Mouse (Mus musculus) left cerebral cortex, postnatal 10 days (tissue): ENCODE data around the gene AI837181. TPM values are rescaled to one million over a fixed set of nuclear protein-coding genes. Genes with fewer than 3 reads are reported as not detected.

Experiments
- DNase-seq, 2 experiments: peaks; one replicate each; pipeline ENCODE4 v3.0.0; 2021 to 2022; ENCODE audit warnings: low spot score in 2 of 2, mixed read lengths in 1 of 2; ENCODE audit errors: extremely low spot score in 1 of 2
- intact Hi-C: fragments of 180-260 bp; cut with DNase I; formaldehyde crosslinking; loops from one replicate; pipeline ENCODE4 v1.15.1; 2025
- total RNA-seq, 2 experiments: library from RNA; stranded (reverse); gene quantifications; 2 replicates each; pipeline ENCODE4 v1.2.3; 2021

AI837181 gene
- total RNA-seq, 2 experiments from 2014 or later: 60.0 to 65.6 TPM

DNA sequence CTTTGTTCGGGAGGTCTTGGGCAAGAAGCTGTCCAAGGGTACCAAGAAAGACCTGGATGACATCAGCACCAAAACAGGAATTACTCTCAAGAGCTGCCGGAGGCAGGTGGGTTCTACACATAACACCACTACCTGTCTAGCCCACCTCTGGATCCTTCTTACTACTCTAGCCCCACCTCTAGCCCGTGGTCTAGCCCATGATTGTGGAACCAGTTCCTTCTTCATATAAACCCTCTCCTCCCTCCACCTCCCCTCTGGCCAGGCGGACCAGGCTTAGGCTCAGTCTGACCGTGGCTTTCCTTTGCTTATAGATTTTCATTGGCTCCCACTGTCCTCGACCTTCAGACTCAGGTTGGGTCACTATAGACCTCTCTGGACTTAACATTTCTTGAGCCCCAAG is 36.5 kb downstream of the AI837181 start:
- intact Hi-C loops: no loop called here
- no peak for DNase-seq

DNA sequence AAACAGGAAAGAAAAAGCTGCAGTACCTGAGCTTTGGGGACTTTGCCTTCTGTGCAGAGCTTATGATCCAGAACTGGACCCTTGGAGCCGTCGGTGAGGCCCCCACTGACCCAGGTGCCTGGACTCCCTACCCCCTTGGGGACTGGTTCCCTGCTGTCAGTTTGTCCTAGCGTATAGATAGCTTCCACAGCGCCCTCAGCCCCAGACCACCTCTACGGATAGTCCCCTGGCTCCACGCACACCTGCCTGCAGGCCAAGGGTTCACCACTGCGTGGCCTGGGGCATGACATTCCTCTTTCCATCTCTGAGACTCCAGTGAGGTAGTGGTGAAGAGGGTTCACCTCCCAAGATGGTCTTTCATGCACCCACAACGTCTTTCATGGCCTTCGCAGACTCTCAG is 38.3 kb downstream of the AI837181 start:
- peak in 1 of 2 experiments; percentile 21 for DNase-seq
- intact Hi-C loops: no loop called here

DNA sequence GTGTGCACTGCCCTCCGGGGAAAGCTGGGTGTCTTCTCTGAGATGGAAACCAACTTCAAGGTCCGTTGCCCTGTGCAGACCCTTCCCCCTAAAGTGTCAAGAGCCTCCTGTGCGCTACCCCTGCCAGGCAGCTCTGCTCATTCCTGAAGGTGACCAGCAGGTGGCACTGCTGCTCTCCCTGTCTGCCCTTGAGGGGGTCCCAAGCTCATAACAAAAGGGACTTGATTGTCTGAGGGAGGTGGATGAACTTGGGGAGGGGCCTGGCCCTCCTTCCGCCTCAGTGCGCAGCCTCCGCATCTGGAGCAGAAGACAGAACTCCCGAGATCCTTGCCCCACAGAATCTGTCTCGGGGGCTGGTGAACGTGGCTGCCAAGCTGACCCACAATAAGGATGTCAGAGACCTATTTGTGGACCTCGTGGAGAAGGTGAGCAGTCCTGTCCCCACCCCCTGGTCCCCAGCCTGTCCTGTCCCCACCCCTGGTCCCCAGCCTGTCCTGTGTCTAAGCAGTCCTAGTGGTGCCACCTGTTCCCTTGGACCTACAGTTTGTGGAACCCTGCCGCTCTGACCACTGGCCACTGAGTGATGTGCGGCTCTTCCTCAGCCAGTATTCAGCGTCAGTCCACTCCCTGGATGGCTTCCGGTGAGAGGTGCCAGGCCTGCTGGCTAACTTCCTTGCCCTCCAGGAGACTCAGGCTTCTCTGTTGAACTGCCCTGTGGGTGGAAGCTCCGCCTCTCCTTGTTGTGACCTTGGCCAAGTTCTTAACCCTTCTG is 39.0 kb downstream of the AI837181 start:
- peak in 1 of 2 experiments; percentile 79 for DNase-seq
- intact Hi-C loops: no loop called here

DNA sequence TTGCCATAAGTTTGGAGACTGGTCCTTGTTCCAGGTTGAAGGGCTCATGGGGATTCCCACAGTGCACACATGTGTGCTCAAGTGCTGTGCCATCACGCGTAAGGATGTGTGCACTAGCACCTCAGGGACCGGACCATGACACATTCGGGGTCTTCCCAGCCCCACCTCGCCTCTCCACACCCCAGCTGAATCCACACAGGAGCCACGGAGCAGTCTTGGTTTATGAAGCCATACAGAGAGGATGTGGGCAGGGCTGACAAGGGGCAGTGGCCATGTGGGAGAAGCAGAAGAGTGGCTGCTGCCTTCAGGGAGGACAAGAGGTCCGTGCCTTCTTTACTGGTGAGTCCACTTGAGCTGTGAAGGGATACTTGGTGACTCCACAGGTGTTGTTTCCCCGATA is 40.1 kb downstream of the AI837181 start:
- intact Hi-C loops: no loop called here

DNA sequence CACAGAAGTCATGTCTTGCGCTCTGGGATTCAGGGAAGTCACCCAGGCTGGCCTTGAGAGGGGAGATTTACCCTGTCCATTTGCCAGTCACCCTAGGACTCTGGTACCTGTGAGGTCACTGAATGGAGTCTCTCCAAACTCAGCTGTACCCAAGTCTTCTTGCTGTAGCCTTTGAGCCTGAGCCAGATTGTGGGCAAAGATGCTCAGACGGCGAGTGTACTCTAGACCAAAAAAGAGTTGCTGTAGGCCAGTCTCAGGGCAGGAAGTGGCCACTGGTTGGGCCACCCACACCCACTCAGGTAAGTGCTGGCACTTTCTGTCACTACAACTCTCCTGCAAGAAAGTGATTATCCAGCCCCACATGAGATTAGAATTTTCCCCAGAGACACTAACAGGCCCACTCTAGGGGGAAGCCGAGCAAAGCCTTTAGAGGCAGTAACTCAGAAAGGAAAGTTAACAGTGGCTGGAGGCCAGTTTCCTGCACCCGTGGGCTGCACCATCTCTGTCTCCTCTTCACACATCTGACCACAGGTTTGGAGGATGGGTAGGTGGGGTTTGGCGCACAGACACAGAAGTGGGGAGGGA is 42.1 kb downstream of the AI837181 start:
- no peak for DNase-seq
- intact Hi-C loops: no loop called here

More for the DNA sequence above, 40.1 kb downstream of the AI837181 start:
- DNase-seq: no peak

DNA sequence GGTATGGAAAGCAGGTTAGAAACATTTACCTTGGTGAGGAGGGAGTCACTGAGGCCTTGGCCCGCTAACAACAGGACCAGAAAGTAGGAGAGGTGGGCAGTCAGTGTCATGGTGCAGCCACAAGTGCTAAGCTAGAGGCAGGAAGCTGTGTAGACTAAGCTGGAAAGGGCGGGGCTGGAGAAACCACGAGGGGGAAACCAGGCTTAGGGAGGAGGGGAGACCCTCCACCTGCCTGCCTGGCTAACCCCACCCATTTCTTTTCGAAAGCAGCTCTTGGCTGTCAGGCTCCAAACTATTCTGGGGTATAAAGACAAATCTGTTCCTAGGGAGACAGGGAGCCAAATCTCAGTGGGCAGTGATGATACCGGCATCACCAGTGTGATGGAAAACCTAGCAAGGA is 43.4 kb downstream of the AI837181 start, which contains the start of gene Ctsw:
TSS of gene Ctsw (minus strand) at position 134 of the 400 bp plus-strand sequence.
- DNase-seq: peak in 1 of 2 experiments; percentile 55
- intact Hi-C loops: no loop called here

DNA sequence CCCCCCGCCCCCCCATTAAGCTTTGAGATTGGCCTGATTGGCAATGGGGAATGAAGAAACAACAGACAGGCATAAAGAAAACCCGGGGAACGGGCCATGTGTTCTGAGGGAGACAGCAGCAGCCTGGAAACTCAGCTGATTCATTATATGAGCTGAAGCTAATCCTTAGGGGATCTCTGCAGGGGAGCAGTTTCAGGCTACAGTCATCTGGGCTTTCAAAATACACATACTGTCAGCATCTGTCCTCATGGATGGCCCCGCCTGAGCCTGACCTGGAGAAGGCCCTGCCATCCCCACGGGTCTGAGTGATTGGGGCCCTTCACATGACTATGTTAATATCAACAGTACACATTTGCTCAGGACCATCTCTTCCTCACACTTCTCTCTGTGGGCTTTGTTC is 46.9 kb downstream of the AI837181 start:
- intact Hi-C loops: no loop called here
- no peak for DNase-seq

DNA sequence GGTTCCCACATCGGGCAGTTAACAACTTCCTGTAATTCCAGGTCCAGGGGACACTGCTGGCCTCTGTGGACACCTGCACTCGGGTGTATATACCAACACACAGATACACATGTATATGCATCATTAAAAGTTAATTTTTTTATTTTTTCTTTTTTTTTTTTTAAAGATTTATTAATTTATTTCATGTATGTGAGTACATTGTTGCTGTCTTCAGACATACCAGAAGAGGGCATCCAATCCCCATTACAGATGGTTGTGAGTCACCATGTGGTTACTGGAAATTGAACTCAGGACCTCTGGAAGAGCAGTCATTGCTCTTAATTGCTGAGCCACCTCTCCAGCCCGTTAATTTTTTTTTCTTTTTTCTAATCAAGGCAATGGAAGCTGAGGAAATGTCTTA is 47.9 kb downstream of the AI837181 start:
- intact Hi-C loops: no loop called here
- no peak for DNase-seq

DNA sequence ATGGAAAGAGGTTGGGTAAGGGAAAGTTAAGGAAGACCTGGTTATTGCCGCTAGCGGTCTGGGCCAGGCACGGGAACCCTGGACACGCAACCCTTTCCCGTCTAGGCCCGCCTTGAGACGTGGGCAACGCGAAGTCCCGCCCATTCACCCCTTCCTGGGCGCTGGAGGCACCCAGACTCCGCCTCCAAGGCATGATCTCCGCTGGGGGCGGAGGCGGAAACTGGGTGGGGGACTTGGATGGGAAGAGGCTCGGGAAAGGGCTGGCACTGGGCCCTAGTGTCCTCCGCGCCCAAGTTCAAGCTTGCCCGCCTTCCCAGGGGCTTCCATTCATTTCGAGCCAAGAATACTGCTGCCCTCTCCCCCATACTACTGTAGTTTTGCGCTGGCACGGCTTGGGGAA is 48.8 kb downstream of the AI837181 start, which contains the start of gene Efemp2:
TSS of gene Efemp2 (plus strand) at position 235 of the 400 bp plus-strand sequence.
- intact Hi-C loops: no loop called here
- DNase-seq: peak in 1 of 2 experiments; percentile 90

DNA sequence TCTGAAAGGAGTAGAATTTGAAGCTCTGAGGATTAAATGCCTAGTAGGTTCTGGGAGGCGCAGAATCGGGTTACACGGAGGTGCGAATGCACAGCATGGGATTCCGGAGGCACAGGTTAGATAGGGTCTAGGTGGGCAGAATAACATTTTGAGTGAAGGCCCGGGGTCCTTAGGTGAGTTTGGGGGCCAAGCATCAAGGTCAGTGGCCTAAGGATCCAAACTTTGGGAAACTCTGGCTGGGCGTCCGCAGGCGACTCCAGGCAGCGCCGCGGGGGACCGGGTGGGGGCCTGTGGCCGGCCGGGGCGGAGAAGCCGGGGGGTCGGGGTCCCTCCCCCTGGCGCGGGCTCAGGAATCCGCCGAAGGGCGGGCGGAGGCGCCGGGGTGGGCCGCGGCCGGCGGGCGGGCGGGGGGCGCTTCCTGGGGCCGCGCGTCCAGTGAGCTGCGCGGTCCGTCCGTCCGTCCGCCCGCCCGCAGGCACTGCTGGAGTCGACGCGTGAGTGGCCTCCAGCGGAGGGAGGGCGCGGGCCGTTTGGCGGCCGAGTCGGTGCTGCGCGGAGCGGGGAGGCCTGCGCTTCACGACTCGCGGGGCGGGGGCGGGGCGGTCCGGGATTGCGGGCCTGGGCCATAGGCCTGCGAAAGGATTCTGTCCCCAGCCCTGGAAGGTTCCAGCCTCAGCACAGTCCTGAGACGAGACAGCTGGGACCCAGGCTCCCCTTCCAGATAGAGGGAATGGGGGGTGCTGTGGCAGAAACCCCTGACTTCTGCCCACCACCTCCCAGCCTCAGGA is 49.5 kb downstream of the AI837181 start:
- intact Hi-C loops: no loop called here
- DNase-seq: peak in 1 of 2 experiments; percentile 77

DNA sequence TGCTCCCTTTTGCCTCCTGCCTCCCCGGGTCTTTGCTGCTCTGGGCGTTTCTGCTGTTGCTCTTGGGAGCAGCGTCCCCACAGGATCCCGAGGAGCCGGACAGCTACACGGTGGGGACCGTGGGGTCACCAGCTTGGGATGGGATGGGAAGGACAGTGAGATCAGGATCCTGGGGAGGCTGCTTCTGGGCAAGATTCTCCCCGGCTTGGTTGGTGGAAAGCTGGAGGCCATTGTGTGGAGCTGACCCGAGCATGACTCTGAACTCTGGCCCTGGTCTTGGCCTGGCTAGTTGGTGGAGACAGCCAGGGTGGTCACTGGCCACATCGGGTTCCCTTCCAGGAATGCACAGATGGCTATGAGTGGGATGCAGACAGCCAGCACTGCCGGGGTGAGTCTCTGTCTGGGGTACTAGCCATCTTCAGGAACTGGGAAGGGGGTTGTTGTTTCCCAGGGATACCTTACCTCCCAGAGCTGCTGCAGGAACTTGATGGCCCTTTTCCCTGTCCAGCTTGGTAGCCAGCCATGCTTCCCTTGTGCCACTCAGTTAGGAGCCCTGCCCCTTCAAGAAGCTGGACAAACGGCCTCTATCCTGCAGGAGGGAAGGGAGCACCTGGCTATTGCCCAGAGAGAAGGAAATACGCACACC is 50.2 kb downstream of the AI837181 start:
- DNase-seq: no peak
- intact Hi-C loops: no loop called here

Other genes with a start within 250 kb of the AI837181 start
- 10 to 100 TPM; 77.2 to 77.9 TPM for gene Pacs1, start 152.0 kb upstream of the AI837181 start, total RNA-seq
- 100 to 1,000 TPM; 185 to 193 TPM for gene Sf3b2, start 129.7 kb upstream of the AI837181 start, total RNA-seq
- gene Gal3st3, start 126.8 kb upstream of the AI837181 start, total RNA-seq: 10 to 100 TPM; 84.1 to 90.3 TPM
- gene Catsper1, start 89.4 kb upstream of the AI837181 start, total RNA-seq: not detected
- gene Cst6, start 75.6 kb upstream of the AI837181 start, total RNA-seq: 10 to 100 TPM; 10.4 to 13.8 TPM
- gene Eif1ad, start 58.4 kb upstream of the AI837181 start, total RNA-seq: 10 to 100 TPM; 30.0 to 31.0 TPM
- gene Banf1, start 58.0 kb upstream of the AI837181 start, total RNA-seq: 100 to 1,000 TPM; 113 to 124 TPM
- 10 to 100 TPM; 80.1 to 97.5 TPM for gene Sart1, start 36.4 kb upstream of the AI837181 start, total RNA-seq
- not detected for gene Tsga10ip, start 22.6 kb upstream of the AI837181 start, total RNA-seq
- 100 to 1,000 TPM; 188 to 190 TPM for gene Drap1, start 165 bp upstream of the AI837181 start, total RNA-seq
- not detected for gene Fosl1, start 22.4 kb downstream of the AI837181 start, total RNA-seq
- 10 to 100 TPM; 21.9 to 24.0 TPM for gene Ccdc85b, start 32.8 kb downstream of the AI837181 start, total RNA-seq
- 10 to 100 TPM; 89.9 to 90.4 TPM for gene Fibp, start 35.5 kb downstream of the AI837181 start, total RNA-seq
- gene Ctsw, start 43.4 kb downstream of the AI837181 start, total RNA-seq: 1 to 10 TPM; 2.5 to 4.9 TPM
- gene Efemp2, start 48.8 kb downstream of the AI837181 start, total RNA-seq: 10 to 100 TPM; 18.3 to 18.6 TPM
- gene Mus81, start 63.3 kb downstream of the AI837181 start, total RNA-seq: 10 to 100 TPM; 32.2 to 33.3 TPM
- 1,000 to 10,000 TPM; 1,943 to 1,967 TPM for gene Cfl1, start 65.3 kb downstream of the AI837181 start, total RNA-seq
- gene 1700020D05Rik, start 78.6 kb downstream of the AI837181 start, total RNA-seq: 1 to 10 TPM; 4.8 to 5.4 TPM
- gene Snx32, start 85.4 kb downstream of the AI837181 start, total RNA-seq: 10 to 100 TPM; 76.9 to 77.8 TPM
- gene Ovol1, start 135.5 kb downstream of the AI837181 start, total RNA-seq: not detected
- gene Ap5b1, start 142.9 kb downstream of the AI837181 start, total RNA-seq: 1 to 10 TPM; 8.3 to 9.2 TPM
- gene Rnaseh2c, start 176.7 kb downstream of the AI837181 start, total RNA-seq: 10 to 100 TPM; 68.2 to 71.7 TPM
- 10 to 100 TPM; 70.9 to 79.7 TPM for gene Kat5, start 185.1 kb downstream of the AI837181 start, total RNA-seq
- 10 to 100 TPM; 21.3 to 21.9 TPM for gene Rela, start 212.3 kb downstream of the AI837181 start, total RNA-seq
- gene Sipa1, start 238.6 kb downstream of the AI837181 start, total RNA-seq: 10 to 100 TPM; 24.6 to 26.5 TPM